Mouse (Mus musculus): ENCODE data around the gene Cltc. TPM values are rescaled to one million over a fixed set of nuclear protein-coding genes. Genes with fewer than 3 reads are reported as not detected.

The Cltc gene
- total and polyA plus RNA-seq, 2 experiments from 2014 or later: 136 to 389 TPM

- H3K4me1 ChIP-seq (ENCODE audit: insufficient read depth, low read length): no peaks in the 10 kb centered on the region
- no peak for ATAC-seq
- DNase-seq (ENCODE audit: low spot score): no peak
- H3K36me3 ChIP-seq (ENCODE audit: insufficient read depth, low read length): peaks cover 14% of the 10 kb centered on the region; the same call in 1 of the 2 replicates
- H3K27me3 ChIP-seq (ENCODE audit: insufficient read depth, low read length): no peaks in the 10 kb centered on the region
- no peaks in the 10 kb centered on the region for H3K9me3 ChIP-seq (ENCODE audit: low read length)
- 96% methylated on average over 3 of the region's 3 CpGs for WGBS
- H3K4me3 ChIP-seq (ENCODE audit: low read length): no peak overlapping the region
- no peak overlapping the region for H3K27ac ChIP-seq
- no peak overlapping the region for H3K4me2 ChIP-seq (ENCODE audit: low read depth, low read length)
- no peak for TF ChIP-seq CTCF (IDR thresholded peaks at IDR 0.05; ENCODE audit: low read depth)
- no peak overlapping the region for H3K9ac ChIP-seq (replicated peaks; ENCODE audit: low read length)
These were observed 89.2 kb downstream of the Cltc start for GRCm38 (mm10) chr11:86668169-86668568.

DNA sequence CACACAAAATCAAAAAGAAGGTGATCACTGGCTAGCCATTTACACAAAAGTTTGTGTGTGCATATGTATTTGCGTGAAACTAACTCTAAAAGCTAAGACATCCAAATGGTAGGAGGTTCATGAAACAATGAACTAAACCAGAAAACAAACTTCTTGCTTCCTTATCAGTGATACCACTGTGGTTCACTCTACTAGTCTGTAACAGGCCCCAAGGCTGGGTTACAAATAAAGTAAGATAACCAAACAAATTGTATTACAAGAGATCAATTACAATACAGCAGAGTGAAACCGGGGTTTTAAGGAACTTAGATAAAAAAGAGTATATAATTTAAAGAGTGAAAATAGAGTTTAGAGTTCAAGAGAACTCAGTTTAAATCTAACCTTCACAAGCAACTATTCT is 89.8 kb downstream of the Cltc start:
- Histone ChIP-seq H3K9me3 (ENCODE audit: low read length) (no peaks in the 10 kb centered on the region), H3K36me3 (ENCODE audit: insufficient read depth, low read length) (peaks cover 15% of the 10 kb centered on the region; the same call in 1 of the 2 replicates), H3K4me1 (ENCODE audit: insufficient read depth, low read length) (no peaks in the 10 kb centered on the region), H3K27ac (no peak overlapping the region), H3K9ac (replicated peaks; ENCODE audit: low read length) (no peak overlapping the region), H3K4me2 (ENCODE audit: low read depth, low read length) (no peak overlapping the region), H3K4me3 (ENCODE audit: low read length) (no peak overlapping the region), H3K27me3 (ENCODE audit: insufficient read depth, low read length) (no peaks in the 10 kb centered on the region)
- no peak for TF ChIP-seq CTCF (IDR thresholded peaks at IDR 0.05; ENCODE audit: low read depth)
- DNase-seq (ENCODE audit: low spot score) (no peak), ATAC-seq (no peak)
- 97% methylated on average over 2 of the region's 2 CpGs for WGBS

GRCm38 (mm10) chr11:86664406-86664805 is 93.0 kb downstream of the Cltc start:
- H3K4me3 ChIP-seq (ENCODE audit: low read length): no peak overlapping the region
- no peaks in the 10 kb centered on the region for H3K9me3 ChIP-seq (ENCODE audit: low read length)
- DNase-seq (ENCODE audit: low spot score) (no peak), ATAC-seq (no peak)
- no peak overlapping the region for H3K9ac ChIP-seq (replicated peaks; ENCODE audit: low read length)
- no peak for TF ChIP-seq CTCF (IDR thresholded peaks at IDR 0.05; ENCODE audit: low read depth)
- WGBS: 92% methylated on average over 3 of the region's 3 CpGs
- H3K27ac ChIP-seq: no peak overlapping the region
- H3K4me1 ChIP-seq (ENCODE audit: insufficient read depth, low read length): no peaks in the 10 kb centered on the region
- H3K27me3 ChIP-seq (ENCODE audit: insufficient read depth, low read length): no peaks in the 10 kb centered on the region
- no peak overlapping the region for H3K4me2 ChIP-seq (ENCODE audit: low read depth, low read length)
- peaks cover 15% of the 10 kb centered on the region; the same call in 1 of the 2 replicates for H3K36me3 ChIP-seq (ENCODE audit: insufficient read depth, low read length)

GRCm38 (mm10) chr11:86663977-86664376 is 93.4 kb downstream of the Cltc start:
- no peak for TF ChIP-seq CTCF (IDR thresholded peaks at IDR 0.05; ENCODE audit: low read depth)
- ATAC-seq (no peak), DNase-seq (ENCODE audit: low spot score) (no peak)
- Histone ChIP-seq H3K27me3 (ENCODE audit: insufficient read depth, low read length) (no peaks in the 10 kb centered on the region), H3K9ac (replicated peaks; ENCODE audit: low read length) (no peak overlapping the region), H3K9me3 (ENCODE audit: low read length) (no peaks in the 10 kb centered on the region), H3K4me2 (ENCODE audit: low read depth, low read length) (no peak overlapping the region), H3K4me3 (ENCODE audit: low read length) (no peak overlapping the region), H3K27ac (no peak overlapping the region), H3K4me1 (ENCODE audit: insufficient read depth, low read length) (no peaks in the 10 kb centered on the region), H3K36me3 (ENCODE audit: insufficient read depth, low read length) (peaks cover 15% of the 10 kb centered on the region; the same call in 1 of the 2 replicates)

DNA sequence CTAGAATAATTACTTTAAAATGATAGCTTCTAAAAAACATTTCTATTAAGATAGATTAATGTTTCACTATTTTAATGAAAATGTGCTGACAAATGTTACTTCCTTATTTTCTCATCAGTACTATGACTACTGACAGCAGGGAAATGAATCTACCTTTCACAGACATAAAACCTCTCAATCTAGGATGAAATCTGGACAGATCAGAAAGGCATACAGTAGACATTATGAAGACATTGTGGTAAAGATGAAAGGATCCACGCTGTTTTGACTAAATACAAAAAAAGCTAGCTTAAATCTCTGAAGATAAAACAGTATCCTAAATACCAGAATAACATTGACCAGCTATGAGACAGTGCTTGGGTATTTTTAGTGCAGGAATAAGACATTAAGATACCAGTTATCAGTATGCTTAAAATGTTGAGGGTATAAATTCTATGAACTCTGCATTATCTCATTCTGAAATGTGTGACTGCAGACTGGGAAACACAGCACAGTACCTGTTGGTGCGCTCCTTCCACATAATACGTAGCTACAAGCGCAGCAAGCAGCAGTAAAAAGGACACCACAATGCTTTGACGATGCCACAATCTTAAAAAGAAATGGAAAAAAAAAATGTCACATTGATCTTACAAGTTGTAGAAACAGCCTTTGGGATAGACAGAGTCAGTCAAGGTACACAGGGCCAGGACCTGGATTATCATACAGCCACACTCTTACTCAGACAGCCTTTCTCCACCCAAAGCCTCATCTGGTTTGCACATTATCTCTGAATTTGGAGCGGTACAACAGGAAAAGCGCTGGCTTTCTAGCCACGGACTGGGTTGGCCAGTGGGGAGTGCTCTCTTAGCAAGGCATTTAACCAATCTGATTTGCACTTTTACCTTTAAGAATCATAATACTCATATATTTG is 94.1 kb downstream of the Cltc start:
- no peaks in the 10 kb centered on the region for H3K4me1 ChIP-seq (ENCODE audit: insufficient read depth, low read length)
- H3K4me2 ChIP-seq (ENCODE audit: low read depth, low read length): no peak overlapping the region
- ATAC-seq (no peak), DNase-seq (ENCODE audit: low spot score) (no peak)
- 94% methylated on average over 8 of the region's 8 CpGs for WGBS
- H3K4me3 ChIP-seq (ENCODE audit: low read length): no peak overlapping the region
- no peak overlapping the region for H3K27ac ChIP-seq
- no peaks in the 10 kb centered on the region for H3K9me3 ChIP-seq (ENCODE audit: low read length)
- TF ChIP-seq CTCF (IDR thresholded peaks at IDR 0.05; ENCODE audit: low read depth): no peak
- H3K36me3 ChIP-seq (ENCODE audit: insufficient read depth, low read length): peaks cover 15% of the 10 kb centered on the region; the same call in 1 of the 2 replicates
- no peaks in the 10 kb centered on the region for H3K27me3 ChIP-seq (ENCODE audit: insufficient read depth, low read length)
- H3K9ac ChIP-seq (replicated peaks; ENCODE audit: low read length): no peak overlapping the region

- Histone ChIP-seq H3K9me3 (ENCODE audit: low read length) (no peaks in the 10 kb centered on the region), H3K36me3 (ENCODE audit: insufficient read depth, low read length) (no peaks in the 10 kb centered on the region; the same call in 1 of the 2 replicates), H3K27me3 (ENCODE audit: insufficient read depth, low read length) (no peaks in the 10 kb centered on the region), H3K9ac (replicated peaks; ENCODE audit: low read length) (no peak overlapping the region), H3K4me2 (ENCODE audit: low read depth, low read length) (no peak overlapping the region), H3K4me1 (ENCODE audit: insufficient read depth, low read length) (no peaks in the 10 kb centered on the region), H3K4me3 (ENCODE audit: low read length) (no peak overlapping the region), H3K27ac (no peak overlapping the region)
- TF ChIP-seq CTCF (IDR thresholded peaks at IDR 0.05; ENCODE audit: low read depth): no peak
- DNase-seq (ENCODE audit: low spot score): no peak
- ATAC-seq: no peak
These were observed 99.5 kb downstream of the Cltc start for GRCm38 (mm10) chr11:86657863-86658262.

Data from hindbrain, postnatal 0 days (tissue).